Mouse (Mus musculus) ovary, postnatal 36 days (tissue): Measurements from ENCODE around the gene Cd5.

Source experiments
- DNase-seq: peaks from one replicate; pipeline ENCODE4 v3.0.0; 2022; ENCODE audit warnings: low spot score, mixed read lengths

The Cd5 gene

DNA sequence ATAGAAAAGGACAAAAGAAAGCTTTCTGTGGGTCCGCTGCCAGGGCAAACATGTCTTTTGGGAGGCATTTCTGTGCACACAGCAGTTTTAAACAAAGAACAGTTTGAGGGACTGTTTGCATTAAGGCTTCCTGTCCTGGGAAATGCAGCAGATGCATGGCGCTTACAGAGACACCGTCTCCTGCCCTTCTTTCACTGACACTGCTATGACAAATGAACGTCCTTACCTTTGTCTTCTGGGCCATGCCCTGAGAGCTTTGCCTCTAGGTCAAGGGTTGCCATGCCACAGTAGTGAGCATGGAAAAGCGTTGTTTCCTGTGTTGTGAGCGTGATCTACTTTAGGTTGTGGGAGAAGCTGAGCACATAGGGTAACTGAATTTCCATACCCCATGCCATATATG lies 19.9 kb upstream of the Cd5 start:
- no peak for DNase-seq

DNA sequence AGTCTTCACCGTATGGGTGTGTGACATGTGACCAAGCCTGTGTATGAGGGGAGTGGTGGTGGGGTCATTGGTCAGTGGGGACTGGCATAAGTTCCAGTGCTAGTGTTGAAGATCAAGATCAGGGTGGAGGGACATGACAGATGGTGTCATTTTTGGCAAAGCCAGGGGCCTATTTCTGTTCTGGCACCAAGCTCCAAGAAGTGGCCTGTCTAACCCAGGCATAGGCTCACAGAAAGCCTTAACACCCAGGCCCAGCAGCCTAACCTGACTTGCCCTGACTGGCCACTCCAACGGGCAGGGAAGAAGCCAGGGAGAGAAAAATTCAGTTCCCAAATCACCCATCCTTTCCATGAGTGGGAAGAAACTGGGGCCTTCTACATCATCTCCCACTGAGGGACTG lies 18.7 kb upstream of the Cd5 start:
- no peak for DNase-seq

DNA sequence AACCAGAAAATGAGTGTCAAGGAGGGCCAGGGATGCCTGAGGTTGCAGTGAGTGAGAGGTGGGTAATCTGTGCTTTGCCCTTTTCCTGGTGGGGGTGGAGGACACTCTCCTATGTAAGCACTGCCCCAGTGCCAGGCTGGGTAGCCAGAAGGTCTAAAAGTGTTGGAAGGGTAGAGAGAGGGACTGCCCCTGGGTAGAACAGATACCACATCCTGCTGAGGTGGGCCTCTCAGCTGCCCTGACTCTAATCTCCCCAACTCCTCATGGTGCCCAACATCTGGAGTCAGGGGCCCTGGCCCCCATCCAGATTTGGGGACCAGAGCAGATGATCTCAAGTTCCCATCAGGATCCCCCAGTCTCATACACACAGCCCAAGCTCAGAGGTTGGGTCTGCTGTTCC lies 18.3 kb upstream of the Cd5 start:
- no peak for DNase-seq

DNA sequence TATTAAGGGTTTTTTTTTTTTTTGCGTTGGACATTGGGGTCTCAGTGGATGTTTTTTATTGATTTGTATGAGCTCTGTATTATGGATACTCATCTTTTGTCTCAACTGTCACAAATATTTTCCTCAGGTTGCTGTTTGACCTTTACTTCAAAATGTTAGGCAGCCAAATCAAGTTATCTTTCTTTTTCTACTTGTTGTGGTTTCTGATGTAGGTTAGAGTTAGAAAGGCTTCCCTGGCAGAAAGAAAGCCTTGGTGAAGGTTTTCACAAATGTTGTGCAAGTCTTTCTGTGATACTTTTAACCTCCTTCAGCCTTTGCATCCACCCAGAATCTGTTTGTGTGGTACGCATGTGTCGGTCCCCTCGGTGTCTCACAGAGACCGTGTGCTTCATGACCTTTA lies 13.8 kb upstream of the Cd5 start:
- no peak for DNase-seq

DNA sequence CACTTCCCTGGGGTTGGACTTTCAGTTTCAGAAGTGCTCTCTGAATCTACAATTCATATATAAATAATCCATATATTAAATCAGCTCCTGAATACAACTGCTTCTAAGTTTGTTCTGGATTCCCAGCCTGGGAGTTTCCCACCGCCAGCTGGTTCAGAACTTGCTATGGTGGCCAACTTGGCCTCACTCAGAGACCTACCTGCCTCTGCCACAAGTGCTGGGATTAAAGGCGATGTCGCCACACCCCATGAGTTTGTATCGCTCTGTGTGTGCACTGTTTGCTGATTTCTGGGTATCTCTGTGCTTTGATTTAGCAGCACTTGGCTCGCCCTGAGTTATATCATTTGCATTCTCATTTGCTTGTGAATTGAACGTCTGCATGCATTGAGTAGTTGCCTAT lies 13.3 kb upstream of the Cd5 start:
- DNase-seq, result no peak

DNA sequence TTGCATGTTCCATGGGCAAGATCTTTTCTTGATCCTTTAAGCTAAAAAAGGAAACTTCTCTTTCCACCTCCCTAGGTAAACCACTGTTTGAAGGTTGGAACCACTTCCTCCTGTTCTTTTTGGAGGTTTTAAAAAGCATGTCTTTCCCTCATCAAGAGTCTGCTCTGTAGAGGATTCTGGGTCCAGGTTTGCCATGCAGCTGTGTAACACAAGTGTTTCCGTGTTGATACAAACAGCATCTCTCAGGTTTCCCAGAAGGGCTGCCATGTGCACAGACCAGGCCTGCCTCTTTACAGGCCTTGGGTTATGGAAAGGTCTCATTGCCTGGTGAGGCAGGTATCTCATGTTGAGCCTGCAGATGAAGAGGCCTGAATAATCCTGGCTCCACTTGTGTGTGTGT lies 12.8 kb upstream of the Cd5 start:
- DNase-seq, result no peak

GRCm38 (mm10) chr19:10750161-10750560 lies 11.4 kb upstream of the Cd5 start:
- DNase-seq, result no peak

- DNase-seq, result no peak
Measured at GRCm38 (mm10) chr19:10749295-10749694, 10.5 kb upstream of the Cd5 start.

DNA sequence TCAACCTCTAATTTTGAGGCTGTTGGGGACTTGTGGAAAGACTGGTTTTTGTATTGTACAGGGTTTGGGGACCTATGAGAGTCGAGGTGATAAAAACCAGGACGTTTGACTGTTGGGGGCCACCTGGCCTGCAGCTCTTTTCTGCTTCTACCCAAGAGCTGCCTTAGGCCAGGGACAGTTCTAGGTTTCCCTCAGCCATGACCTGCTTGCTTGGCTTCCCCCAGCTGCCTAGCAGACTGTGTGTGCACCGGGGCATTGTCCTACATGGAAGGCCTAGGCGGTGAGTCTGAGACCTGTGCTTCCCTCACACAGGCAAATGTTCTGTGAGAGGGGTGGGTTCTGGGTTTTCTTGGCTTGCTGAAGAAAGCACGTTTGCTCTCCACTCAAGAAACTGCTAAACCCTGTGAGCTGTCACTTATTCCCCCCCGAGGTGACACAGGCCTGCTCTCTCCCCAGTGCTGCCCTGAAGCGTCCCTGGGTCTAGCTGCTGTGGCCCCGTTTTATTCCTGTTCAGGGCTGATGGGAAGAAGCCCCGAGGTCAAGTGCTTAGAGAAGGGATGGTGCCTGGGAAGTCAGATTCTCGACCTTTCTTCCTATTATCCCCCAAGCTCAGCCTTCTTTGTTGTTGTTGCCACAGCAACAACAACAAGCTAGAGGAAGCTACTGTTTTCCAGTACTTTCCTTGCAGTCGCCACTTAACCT lies 9.8 kb upstream of the Cd5 start:
- DNase-seq, result no peak

- DNase-seq, result no peak
Measured at GRCm38 (mm10) chr19:10747718-10748117, 8.9 kb upstream of the Cd5 start.

- no peak for DNase-seq
Measured at GRCm38 (mm10) chr19:10747182-10747581, 8.4 kb upstream of the Cd5 start.

DNA sequence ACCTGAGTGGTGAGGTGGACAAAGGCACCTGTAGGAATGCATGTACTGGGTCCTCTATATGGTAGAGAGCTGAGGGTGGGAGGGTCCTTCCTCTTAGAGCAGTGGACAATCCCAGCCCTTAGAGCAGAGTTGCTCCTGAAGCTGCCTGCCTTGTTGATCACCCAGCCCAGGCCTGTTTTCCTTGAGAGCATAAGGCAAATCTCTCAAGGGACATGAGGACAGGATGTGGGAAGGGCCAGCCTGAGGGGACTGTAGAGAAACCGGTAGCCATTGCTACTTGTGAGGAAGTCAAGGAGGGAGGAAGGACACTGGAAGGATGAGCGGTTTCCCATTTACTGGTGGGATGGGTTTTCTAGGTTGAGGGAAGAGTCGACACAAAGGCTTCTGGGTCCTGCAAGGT lies 3.8 kb upstream of the Cd5 start:
- DNase-seq, result no peak

DNA sequence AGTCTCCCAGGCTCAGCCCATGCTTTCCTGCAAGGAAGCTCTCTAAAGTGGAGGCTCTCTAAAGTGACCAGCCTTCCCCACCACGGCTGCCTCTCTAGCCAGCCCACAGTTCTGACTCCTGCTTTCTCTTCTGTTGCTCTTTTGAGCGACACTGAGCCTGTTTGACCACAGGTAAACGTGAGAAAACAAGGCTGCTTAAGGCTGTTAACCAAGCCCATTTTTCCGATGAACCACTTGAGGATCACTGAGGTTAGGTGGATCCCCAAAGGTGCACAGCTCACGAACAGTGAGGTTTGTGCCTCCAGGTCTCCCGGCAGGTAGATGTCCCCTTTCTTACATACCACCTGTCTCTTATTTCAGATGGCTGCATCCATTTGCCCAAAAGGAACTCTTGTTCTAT lies 3.3 kb upstream of the Cd5 start:
- DNase-seq, result no peak

GRCm38 (mm10) chr19:10740641-10741440 lies 2.0 kb upstream of the Cd5 start:
- DNase-seq, result no peak

- no peak for DNase-seq
Measured at GRCm38 (mm10) chr19:10739916-10740315, 1.1 kb upstream of the Cd5 start.

DNA sequence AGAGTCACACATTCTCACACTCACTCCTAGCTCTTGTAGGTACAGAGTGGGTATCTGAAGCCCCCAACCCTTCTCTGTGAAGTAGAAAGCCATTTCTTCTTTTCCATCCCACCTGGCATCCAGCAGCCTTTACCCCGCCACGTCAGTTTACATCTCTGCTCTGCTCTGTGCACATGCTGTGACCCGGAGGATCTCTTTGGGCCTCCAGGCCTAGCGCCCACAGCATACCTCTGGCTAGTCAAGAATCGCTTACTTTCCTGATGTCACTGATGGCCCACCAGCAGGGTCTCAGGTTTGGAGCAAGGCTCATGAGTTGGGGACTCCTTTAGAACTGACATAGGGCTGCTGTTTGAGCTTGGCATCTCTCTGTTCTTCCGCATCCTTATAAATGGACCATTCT lies 764 bp downstream of the Cd5 start:
- no peak for DNase-seq

- no peak for DNase-seq
Measured at GRCm38 (mm10) chr19:10735861-10736260, 2.9 kb downstream of the Cd5 start.

GRCm38 (mm10) chr19:10735061-10735460 lies 3.7 kb downstream of the Cd5 start:
- DNase-seq, result no peak

- DNase-seq, result no peak
Measured at GRCm38 (mm10) chr19:10734554-10734953, 4.2 kb downstream of the Cd5 start.

GRCm38 (mm10) chr19:10733501-10734127 lies 5.2 kb downstream of the Cd5 start:
- no peak for DNase-seq

GRCm38 (mm10) chr19:10732741-10733140 lies 6.1 kb downstream of the Cd5 start:
- DNase-seq, result no peak

DNA sequence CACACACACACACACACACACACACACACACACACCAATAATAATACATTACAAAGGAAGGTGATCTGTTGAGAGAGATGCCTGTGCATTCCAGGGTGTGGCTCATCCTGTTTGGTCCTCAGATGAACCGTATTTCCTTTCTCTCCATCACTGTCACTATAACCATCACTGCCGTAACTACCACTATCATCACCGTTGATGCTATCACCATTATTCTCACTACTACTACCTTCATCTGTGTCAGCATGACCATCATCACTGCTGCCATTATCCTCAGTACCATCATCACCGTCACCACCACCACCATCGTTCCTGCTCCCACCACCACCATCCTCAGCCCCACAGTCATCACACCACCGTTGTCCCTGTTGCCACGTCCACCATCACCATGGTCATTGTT lies 6.8 kb downstream of the Cd5 start:
- DNase-seq, result no peak

- no peak for DNase-seq
Measured at GRCm38 (mm10) chr19:10730469-10730868, 8.3 kb downstream of the Cd5 start.
